Mouse (Mus musculus) ES-E14 (cell line): Measurements from ENCODE around the gene Klhl23. TPM values are rescaled to one million over a fixed set of nuclear protein-coding genes. Genes with fewer than 3 reads are reported as not detected.
A peak's percentile ranks its signal among the peaks of the same experiment; 100 is the strongest.

Experiments
- DNase-seq: peaks from one replicate; pipeline ENCODE4 v3.0.0-alpha.2; 2013; ENCODE audit warnings: low read depth, low spot score
- H3K27ac ChIP-seq: 2 replicates; pipeline ENCODE4 v1.5.1; 2012; ENCODE audit warnings: low read depth, mild to moderate bottlenecking, low read length, moderate library complexity, mixed read lengths; ENCODE audit not compliant: poor library complexity, insufficient read depth, severe bottlenecking
- H3K36me3 ChIP-seq: 2 replicates; pipeline ENCODE4 v1.6.1; 2012; ENCODE audit warnings: mild to moderate bottlenecking, low read length, moderate library complexity, mixed read lengths; ENCODE audit not compliant: control insufficient read depth, poor library complexity, insufficient read depth, severe bottlenecking
- H3K4me1 ChIP-seq, 2 experiments: fragments of 150-350 bp in 1 of 2; sonication (generic) in 1 of 2; 2 replicates each; pipeline ENCODE4 v1.6.1; 2012; ENCODE audit warnings: low read length in 2 of 2, mild to moderate bottlenecking in 1 of 2, mixed read lengths in 1 of 2; ENCODE audit not compliant: control insufficient read depth in 2 of 2, insufficient read depth in 2 of 2, poor library complexity in 1 of 2
- H3K4me3 ChIP-seq, 2 experiments: fragments of 150-350 bp in 1 of 2; sonication (generic) in 1 of 2; 2 replicates each; pipeline ENCODE4 v1.5.1; 2012; ENCODE audit warnings: low read length in 2 of 2, low read depth in 1 of 2, mild to moderate bottlenecking in 1 of 2, mixed read lengths in 1 of 2; ENCODE audit not compliant: insufficient read depth in 1 of 2, poor library complexity in 1 of 2, severe bottlenecking in 1 of 2
- H3K9ac ChIP-seq: 2 replicates; pipeline ENCODE4 v1.6.1; 2012; ENCODE audit warnings: low read depth, mild to moderate bottlenecking, low read length, mixed read lengths; ENCODE audit not compliant: poor library complexity, insufficient read depth, severe bottlenecking
- H3K9me3 ChIP-seq: fragments of 150-350 bp; sonication (generic); 2 replicates; pipeline ENCODE4 v1.6.1; 2012; ENCODE audit warnings: low read depth, mild to moderate bottlenecking, low read length; ENCODE audit not compliant: control insufficient read depth, insufficient read depth
- CHD2 ChIP-seq: IDR thresholded peaks from 2 replicates; pipeline ENCODE4 v1.6.1; 2014; ENCODE audit warnings: mild to moderate bottlenecking, low read depth, low read length, inconsistent platforms
- HCFC1 ChIP-seq: IDR thresholded peaks from 2 replicates; pipeline ENCODE4 v1.6.1; 2012; ENCODE audit warnings: low read length, inconsistent platforms, borderline replicate concordance; ENCODE audit not compliant: insufficient read depth
- MAFK ChIP-seq: IDR thresholded peaks from 2 replicates; pipeline ENCODE4 v1.6.1; 2014; ENCODE audit warnings: mild to moderate bottlenecking, low read depth, low read length, inconsistent platforms; ENCODE audit not compliant: insufficient read depth
- ZC3H11A ChIP-seq: IDR thresholded peaks from 2 replicates; pipeline ENCODE4 v1.6.1; 2012; ENCODE audit warnings: low read depth, mild to moderate bottlenecking, inconsistent platforms, low read length, borderline replicate concordance
- ZNF384 ChIP-seq: IDR thresholded peaks from 2 replicates; pipeline ENCODE4 v1.6.1; 2012; ENCODE audit warnings: low read depth, low read length, inconsistent platforms
- in situ Hi-C, 2 experiments: fragments of 600-800 bp; cut with MboI; formaldehyde crosslinking; loops; one replicate each; pipeline ENCODE4 v1.15.1; 2025; ENCODE audit warnings: low sequenced_read_pairs in 2 of 2, inconsistent platforms in 1 of 2; ENCODE audit not compliant: unreplicated experiment in 2 of 2
- total RNA-seq: library from RNA; depleted of rRNA; stranded (reverse); fragments of 300-350 nt; gene quantifications from 2 replicates; pipeline ENCODE4 v1.2.3, GENCODE M21; 2012

Gene Klhl23
- total RNA-seq, 1 experiment = 5.0 TPM

DNA sequence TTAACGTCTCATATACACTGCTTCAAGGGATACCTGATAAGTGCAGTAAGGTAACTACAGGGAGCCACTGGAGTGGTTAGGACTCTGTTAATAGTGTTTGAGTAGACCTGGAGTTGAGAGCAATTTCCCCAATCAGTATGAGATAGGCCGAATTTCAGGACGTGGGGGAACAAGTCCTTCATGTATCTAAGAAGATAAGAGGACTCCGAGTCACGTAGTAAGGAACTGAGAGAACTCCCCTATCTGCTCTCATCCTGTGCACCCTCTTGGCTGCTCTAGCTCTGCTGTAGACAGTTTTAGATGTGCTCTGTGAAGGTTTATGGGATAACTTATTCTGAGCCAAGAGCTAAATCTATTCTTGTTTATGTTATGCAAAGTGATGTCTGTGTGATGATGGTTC is 5.2 kb upstream of the Klhl23 start:
- in situ Hi-C loops = no loop called here
- TF ChIP-seq HCFC1 (no peak), CHD2 (no peak), ZC3H11A (no peak), MAFK (no peak), ZNF384 (no peak)
- no peaks in the 10 kb centered on the region for H3K4me1 ChIP-seq
- DNase-seq = no peak
- H3K36me3 ChIP-seq = no peaks in the 10 kb centered on the region
- no peak overlapping the region for H3K4me3 ChIP-seq
- H3K9ac ChIP-seq = no peak overlapping the region
- H3K9me3 ChIP-seq = no peaks in the 10 kb centered on the region
- H3K27ac ChIP-seq = no peak overlapping the region

DNA sequence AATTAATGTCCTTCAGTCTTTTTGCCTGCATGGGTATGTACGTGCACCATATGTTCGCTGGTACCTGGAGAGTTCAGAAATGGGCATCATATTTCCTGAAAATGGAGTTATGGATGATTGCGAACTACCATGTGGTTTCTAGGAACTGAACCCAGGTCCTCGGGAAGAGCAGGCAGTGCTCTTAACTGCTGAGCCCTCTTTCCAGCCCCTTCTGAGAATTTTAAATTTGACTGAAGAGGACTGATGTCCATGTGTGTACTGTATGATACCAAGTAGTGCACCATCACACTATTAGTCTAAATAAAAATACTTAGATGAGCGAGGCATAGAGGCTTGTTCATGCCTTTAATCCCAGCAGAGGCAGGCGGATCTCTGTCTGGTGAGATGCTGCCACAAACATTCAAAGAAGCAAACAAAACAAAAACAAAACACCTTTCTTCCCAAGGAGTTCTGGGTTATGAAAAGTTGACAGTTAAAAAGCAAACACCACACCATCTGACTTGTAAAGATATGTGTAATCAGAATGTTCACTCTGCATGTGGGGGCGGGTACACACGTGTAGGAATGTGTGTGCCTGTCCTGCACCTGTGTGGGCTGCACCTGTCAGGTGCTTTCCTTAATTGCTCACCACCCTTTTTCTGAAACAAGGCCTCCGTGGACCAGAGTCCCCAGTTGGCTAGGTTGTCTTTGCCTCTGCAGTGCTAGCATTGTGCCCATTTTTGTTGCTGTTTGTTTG is 3.2 kb upstream of the Klhl23 start:
- Histone ChIP-seq H3K9me3 (no peaks in the 10 kb centered on the region), H3K36me3 (no peaks in the 10 kb centered on the region), H3K4me3 (no peak overlapping the region), H3K9ac (no peak overlapping the region), H3K4me1 (peaks cover 0 to 3% of the 10 kb centered on the region in 2 experiments; a peak in 1 of 4 replicates), H3K27ac (no peak overlapping the region)
- in situ Hi-C loops = no loop called here
- DNase-seq = no peak
- TF ChIP-seq HCFC1 (no peak), MAFK (no peak), CHD2 (no peak), ZNF384 (no peak), ZC3H11A (no peak)

DNA sequence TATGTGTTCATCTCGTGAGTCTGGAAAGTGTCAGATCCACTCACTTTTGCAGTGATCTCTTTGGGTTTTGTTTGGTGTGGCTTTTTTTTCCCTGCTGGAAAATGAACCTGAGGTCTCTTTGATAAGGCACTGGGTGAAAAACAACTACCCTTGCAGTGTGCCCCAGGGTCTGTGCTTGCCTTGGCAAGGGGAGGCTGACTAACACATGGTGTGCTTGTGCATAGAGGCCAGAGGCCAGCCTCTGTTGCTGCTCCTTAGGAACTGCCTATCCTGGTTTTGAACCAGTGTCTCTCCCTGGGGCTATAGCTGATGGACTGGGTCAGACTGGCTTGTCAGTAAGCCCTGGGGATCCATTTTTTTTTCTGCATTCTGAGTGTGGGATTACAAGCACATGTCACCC is 1.5 kb upstream of the Klhl23 start:
- no peak for TF ChIP-seq ZC3H11A
- TF ChIP-seq HCFC1 = no peak
- TF ChIP-seq MAFK = no peak
- no peak for TF ChIP-seq CHD2
- TF ChIP-seq ZNF384 = no peak
- Histone ChIP-seq H3K27ac (no peak overlapping the region), H3K4me1 (peaks cover 0 to 3% of the 10 kb centered on the region in 2 experiments; a peak in 1 of 4 replicates), H3K9me3 (no peaks in the 10 kb centered on the region), H3K36me3 (no peaks in the 10 kb centered on the region), H3K4me3 (no peak overlapping the region), H3K9ac (no peak overlapping the region)
- DNase-seq = no peak
- in situ Hi-C loops = no loop called here

DNA sequence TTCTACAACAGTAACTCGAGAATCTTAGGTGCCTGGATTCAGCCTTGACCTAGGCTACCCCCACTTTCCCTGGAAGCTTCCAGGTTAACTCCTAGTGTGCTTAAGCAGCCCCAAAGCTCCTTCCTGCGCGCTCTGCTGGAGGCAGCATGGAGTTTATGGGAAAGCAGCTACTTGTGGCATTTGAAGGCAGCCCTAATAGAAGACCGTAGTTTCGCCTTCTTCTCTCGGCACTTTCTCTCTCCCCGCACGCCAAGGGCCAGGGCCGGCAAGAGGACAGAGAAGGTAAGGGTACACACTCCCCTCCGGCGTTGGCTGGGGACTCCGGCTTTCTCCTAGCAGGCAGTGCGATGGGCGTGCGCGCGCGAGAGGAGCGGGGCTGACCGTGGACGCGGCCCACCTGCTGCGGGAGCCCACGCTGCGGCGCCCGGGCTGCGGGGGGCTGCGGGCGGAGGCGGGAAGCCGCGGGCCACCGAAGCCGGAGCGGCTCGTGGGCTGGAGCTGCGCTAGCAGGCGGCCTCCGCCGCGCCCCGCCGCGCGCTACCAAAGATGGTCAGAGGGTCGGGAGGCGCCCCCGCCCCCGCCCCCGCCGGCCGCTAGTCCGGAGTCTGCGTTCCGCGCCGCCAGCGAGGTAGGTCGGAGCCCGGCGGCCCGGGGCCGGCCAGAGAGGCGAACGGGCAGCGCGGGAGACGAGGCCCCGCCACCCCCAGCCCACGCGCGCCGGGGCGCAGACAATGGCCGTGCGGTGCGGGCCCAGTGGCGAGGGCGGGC is 801 bp downstream of the Klhl23 start:
- Histone ChIP-seq H3K27ac (no peak overlapping the region), H3K9ac (peak overlapping the region; percentile 87), H3K9me3 (no peaks in the 10 kb centered on the region), H3K4me1 (peaks cover 0 to 3% of the 10 kb centered on the region in 2 experiments; a peak in 1 of 4 replicates), H3K36me3 (no peaks in the 10 kb centered on the region), H3K4me3 (peak overlapping the region; percentile 69 to 93)
- DNase-seq = peak; percentile 20
- in situ Hi-C loops = no loop called here
- TF ChIP-seq ZC3H11A (no peak), CHD2 (no peak), HCFC1 (no peak), ZNF384 (no peak), MAFK (no peak)
